Mouse (Mus musculus): ENCODE measurements around the gene Plekhg1. TPM values are rescaled to one million over a fixed set of nuclear protein-coding genes. Genes with fewer than 3 reads are reported as not detected.

The Plekhg1 gene
- polyA plus RNA-seq, 1 experiment = 5.0 TPM

DNA sequence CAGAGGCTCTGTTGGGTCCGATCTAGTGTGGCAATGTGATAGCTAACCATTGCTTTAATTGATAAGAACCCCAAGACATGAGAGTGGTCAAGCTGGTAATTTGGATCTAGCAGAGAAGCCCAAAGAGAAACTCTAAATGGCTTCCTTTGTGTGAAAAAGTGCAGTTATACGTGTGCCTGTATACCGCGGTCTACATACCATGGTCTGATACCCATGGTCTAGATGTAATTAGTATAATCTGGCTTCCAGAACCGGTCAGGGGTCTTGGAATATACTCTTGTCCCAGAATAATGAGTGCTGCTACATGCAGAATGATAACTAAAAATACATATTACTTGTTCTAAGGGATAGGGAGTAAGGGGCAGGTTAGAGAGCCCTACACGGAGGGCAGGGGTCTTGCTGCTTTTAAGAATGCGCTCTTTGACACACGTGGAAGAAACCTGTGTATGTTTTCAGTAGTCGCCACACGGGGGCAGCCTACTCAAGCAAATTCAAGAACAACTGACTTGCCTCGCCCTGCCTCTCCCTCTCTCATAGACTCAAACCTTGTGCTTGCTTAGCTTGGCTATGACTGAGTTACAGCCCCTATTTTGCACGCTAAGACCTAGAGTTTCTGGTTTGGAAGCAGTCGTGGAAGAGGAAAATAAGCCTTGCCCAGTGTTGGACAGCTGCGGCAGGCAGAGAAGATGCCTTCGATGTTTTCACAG, 256.2 kb downstream of the Plekhg1 start:
- TF ChIP-seq POLR2A (IDR thresholded peaks at IDR 0.05; ENCODE audit: low read depth, low read length) (no peak), CTCF (conservative IDR thresholded peaks at IDR 0.05; ENCODE audit: insufficient read depth, insufficient read length, low read depth, low read length) (peak; percentile 85)
- 36% methylated on average over 15 of the region's 15 CpGs for WGBS
- Histone ChIP-seq H3K4me1 (ENCODE audit: control insufficient read depth, insufficient read depth, low read length) (no peaks in the 10 kb centered on the region), H3K4me3 (ENCODE audit: insufficient read depth, low read depth, low read length) (no peak overlapping the region), H3K36me3 (ENCODE audit: control insufficient read depth, insufficient read depth, low read length) (no peaks in the 10 kb centered on the region), H3K27me3 (replicated peaks; ENCODE audit: control insufficient read depth, insufficient read depth, low read length) (no peaks in the 10 kb centered on the region), H3K27ac (ENCODE audit: insufficient read depth, low read depth, low read length) (no peak overlapping the region)
- peak; percentile 67 for DNase-seq

- no peak for DNase-seq
- no peak overlapping the region for H3K4me3 ChIP-seq (ENCODE audit: insufficient read depth, low read depth, low read length)
- no peaks in the 10 kb centered on the region for H3K27me3 ChIP-seq (replicated peaks; ENCODE audit: control insufficient read depth, insufficient read depth, low read length)
- no peaks in the 10 kb centered on the region for H3K36me3 ChIP-seq (ENCODE audit: control insufficient read depth, insufficient read depth, low read length)
- WGBS = 85% methylated on average over 7 of the region's 7 CpGs
- H3K4me1 ChIP-seq (ENCODE audit: control insufficient read depth, insufficient read depth, low read length) = no peaks in the 10 kb centered on the region
- TF ChIP-seq POLR2A (IDR thresholded peaks at IDR 0.05; ENCODE audit: low read depth, low read length) = no peak
- TF ChIP-seq CTCF (conservative IDR thresholded peaks at IDR 0.05; ENCODE audit: insufficient read depth, insufficient read length, low read depth, low read length) = no peak
- H3K27ac ChIP-seq (ENCODE audit: insufficient read depth, low read depth, low read length) = no peak overlapping the region
Measured at GRCm38 (mm10) chr10:3997851-3998426, 257.8 kb downstream of the Plekhg1 start.

GRCm38 (mm10) chr10:4002711-4003110, 262.5 kb downstream of the Plekhg1 start:
- WGBS = 86% methylated on average over 5 of the region's 5 CpGs
- no peak overlapping the region for H3K27ac ChIP-seq (ENCODE audit: insufficient read depth, low read depth, low read length)
- no peak for DNase-seq
- no peak overlapping the region for H3K4me3 ChIP-seq (ENCODE audit: insufficient read depth, low read depth, low read length)
- TF ChIP-seq CTCF (conservative IDR thresholded peaks at IDR 0.05; ENCODE audit: insufficient read depth, insufficient read length, low read depth, low read length) (no peak), POLR2A (IDR thresholded peaks at IDR 0.05; ENCODE audit: low read depth, low read length) (no peak)
- no peaks in the 10 kb centered on the region for H3K36me3 ChIP-seq (ENCODE audit: control insufficient read depth, insufficient read depth, low read length)
- no peaks in the 10 kb centered on the region for H3K27me3 ChIP-seq (replicated peaks; ENCODE audit: control insufficient read depth, insufficient read depth, low read length)
- H3K4me1 ChIP-seq (ENCODE audit: control insufficient read depth, insufficient read depth, low read length) = no peaks in the 10 kb centered on the region

- TF ChIP-seq CTCF (conservative IDR thresholded peaks at IDR 0.05; ENCODE audit: insufficient read depth, insufficient read length, low read depth, low read length) = no peak
- TF ChIP-seq POLR2A (IDR thresholded peaks at IDR 0.05; ENCODE audit: low read depth, low read length) = no peak
- WGBS = 72% methylated on average over 7 of the region's 7 CpGs
- Histone ChIP-seq H3K36me3 (ENCODE audit: control insufficient read depth, insufficient read depth, low read length) (no peaks in the 10 kb centered on the region), H3K4me1 (ENCODE audit: control insufficient read depth, insufficient read depth, low read length) (no peaks in the 10 kb centered on the region), H3K27ac (ENCODE audit: insufficient read depth, low read depth, low read length) (no peak overlapping the region), H3K4me3 (ENCODE audit: insufficient read depth, low read depth, low read length) (no peak overlapping the region), H3K27me3 (replicated peaks; ENCODE audit: control insufficient read depth, insufficient read depth, low read length) (no peaks in the 10 kb centered on the region)
- no peak for DNase-seq
Measured at GRCm38 (mm10) chr10:4005191-4005590, 265.0 kb downstream of the Plekhg1 start.

DNA sequence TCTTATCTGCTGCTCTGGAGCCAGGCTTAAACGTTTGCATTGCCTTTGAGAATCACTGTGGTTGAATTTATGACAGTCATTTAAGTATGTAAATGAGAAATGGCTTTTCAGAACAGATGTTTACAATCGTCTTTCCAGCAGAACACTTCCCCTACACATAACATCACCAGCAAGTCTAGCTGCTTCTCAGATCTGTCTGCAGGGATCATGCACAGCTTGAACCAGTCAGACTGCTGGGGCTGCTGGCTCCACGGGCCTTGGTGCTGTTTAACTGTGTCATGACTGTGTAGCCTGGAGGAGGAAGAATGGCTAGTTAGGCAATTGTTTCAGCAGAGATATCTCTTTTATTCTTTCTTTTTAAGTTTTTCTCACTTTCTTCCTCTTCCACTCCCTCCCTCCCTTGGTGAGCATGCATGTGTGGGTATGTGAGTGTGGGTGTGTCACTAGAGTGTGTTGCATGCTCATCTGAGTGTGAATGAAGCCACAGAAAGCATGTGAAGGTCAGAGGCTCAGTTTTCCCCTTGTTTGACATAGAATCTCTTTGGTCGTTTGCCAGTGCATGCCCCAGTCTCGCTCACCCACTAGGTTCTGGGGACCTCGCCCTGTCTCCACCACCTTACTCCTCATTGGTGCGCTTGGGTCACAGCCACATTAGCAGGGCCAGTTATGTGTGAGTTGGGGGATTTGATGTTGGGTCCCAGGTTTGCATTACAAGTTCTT, 266.3 kb downstream of the Plekhg1 start:
- Histone ChIP-seq H3K27ac (ENCODE audit: insufficient read depth, low read depth, low read length) (no peak overlapping the region), H3K27me3 (replicated peaks; ENCODE audit: control insufficient read depth, insufficient read depth, low read length) (no peaks in the 10 kb centered on the region), H3K4me1 (ENCODE audit: control insufficient read depth, insufficient read depth, low read length) (no peaks in the 10 kb centered on the region), H3K36me3 (ENCODE audit: control insufficient read depth, insufficient read depth, low read length) (no peaks in the 10 kb centered on the region), H3K4me3 (ENCODE audit: insufficient read depth, low read depth, low read length) (no peak overlapping the region)
- 52% methylated on average over 7 of the region's 7 CpGs for WGBS
- no peak for DNase-seq
- TF ChIP-seq POLR2A (IDR thresholded peaks at IDR 0.05; ENCODE audit: low read depth, low read length) = no peak

Other genes with a start within 250 kb of the Plekhg1 start
- gene Iyd, start 200.1 kb upstream of the Plekhg1 start, polyA plus RNA-seq (2012; rRNA removed) = 28.1 and 30.7 TPM in 2 replicates
- 0.31 and 0.77 TPM in 2 replicates for gene Mthfd1l, start 232.8 kb downstream of the Plekhg1 start, polyA plus RNA-seq (2012; rRNA removed)

Measured in kidney, adult 2 months (tissue).